Mouse (Mus musculus): Measurements from ENCODE around the gene Tmem110.

- TF ChIP-seq CTCF (conservative IDR thresholded peaks at IDR 0.05; ENCODE audit: insufficient read depth, insufficient read length, low read depth, low read length) (no peak), POLR2A (IDR thresholded peaks at IDR 0.05; ENCODE audit: low read depth, low read length) (no peak)
Observed at GRCm38 (mm10) chr14:30828635-30829460, 3.5 kb downstream of the Tmem110 start.

Data from kidney, adult 2 months (tissue).